Mouse (Mus musculus): Measurements from ENCODE around the gene Aqp5. TPM values are rescaled to one million over a fixed set of nuclear protein-coding genes. Genes with fewer than 3 reads are reported as not detected.

The Aqp5 gene
- polyA plus RNA-seq, 1 experiment from 2014 or later: not detected

DNA sequence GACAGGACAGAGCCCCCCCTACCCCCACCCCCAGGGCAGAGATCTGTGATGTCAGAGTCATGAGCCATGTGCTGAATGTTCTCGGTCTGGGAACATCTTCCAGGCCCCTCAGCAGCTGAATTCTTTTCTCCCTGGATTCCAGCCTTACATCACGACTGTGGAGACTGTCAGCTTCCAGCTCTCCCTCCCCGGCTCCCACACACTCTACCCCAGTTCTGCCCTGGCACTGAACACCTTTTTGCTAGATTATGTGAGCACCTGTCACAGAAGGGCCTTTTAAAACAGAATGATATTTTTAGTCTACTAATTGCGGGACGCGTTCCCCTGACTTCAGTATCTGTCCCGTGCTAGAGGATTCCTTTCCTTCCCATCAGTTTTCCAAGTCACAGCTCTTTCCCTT lies 21.0 kb downstream of the Aqp5 start:
- H3K4me3 ChIP-seq (ENCODE audit: low read depth, low read length): no peak overlapping the region
- no peaks in the 10 kb centered on the region for H3K36me3 ChIP-seq (ENCODE audit: control insufficient read depth, insufficient read depth, low read length)
- WGBS: 75% methylated on average over 7 of the region's 7 CpGs
- no peak overlapping the region for H3K4me2 ChIP-seq (ENCODE audit: low read depth, severe bottlenecking)
- H3K9me3 ChIP-seq (ENCODE audit: control insufficient read depth, low read length): no peaks in the 10 kb centered on the region
- DNase-seq (ENCODE audit: low spot score) (no peak), ATAC-seq (ENCODE audit: insufficient number of reproducible peaks, low FRiP score, low TSS enrichment, low read depth) (no peak)
- peaks cover 20% of the 10 kb centered on the region for H3K4me1 ChIP-seq (ENCODE audit: control insufficient read depth, insufficient read depth, low read length)
- H3K27me3 ChIP-seq (ENCODE audit: control insufficient read depth, insufficient read depth, low read length): no peaks in the 10 kb centered on the region
- H3K9ac ChIP-seq (ENCODE audit: low read length): no peak overlapping the region
- no peak overlapping the region for H3K27ac ChIP-seq (replicated peaks; ENCODE audit: low read depth, low read length)

DNA sequence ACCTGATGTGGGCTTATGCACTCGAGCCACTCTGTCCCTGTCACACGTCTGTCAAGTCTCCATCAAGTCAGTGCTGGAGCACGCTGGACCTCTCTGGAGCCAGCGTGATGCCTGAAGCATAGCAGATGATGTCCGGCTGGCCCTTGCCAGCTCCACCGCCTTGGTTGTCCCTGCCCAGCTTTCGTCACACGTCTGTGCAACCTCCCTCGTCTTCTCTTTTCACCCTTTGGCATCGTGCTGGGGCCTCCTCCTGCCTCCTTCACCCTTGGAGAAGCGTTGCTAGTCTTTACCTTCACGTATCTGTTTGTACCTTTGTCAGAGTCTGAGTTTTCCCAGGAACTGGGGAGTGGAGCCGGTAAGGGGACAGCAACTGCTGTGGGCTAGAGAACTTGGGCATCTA lies 23.7 kb downstream of the Aqp5 start:
- no peak overlapping the region for H3K27ac ChIP-seq (replicated peaks; ENCODE audit: low read depth, low read length)
- no peak overlapping the region for H3K4me3 ChIP-seq (ENCODE audit: low read depth, low read length)
- H3K36me3 ChIP-seq (ENCODE audit: control insufficient read depth, insufficient read depth, low read length): no peaks in the 10 kb centered on the region
- WGBS: 80% methylated on average over 13 of the region's 13 CpGs
- ATAC-seq (ENCODE audit: insufficient number of reproducible peaks, low FRiP score, low TSS enrichment, low read depth) (no peak), DNase-seq (ENCODE audit: low spot score) (no peak)
- H3K9ac ChIP-seq (ENCODE audit: low read length): no peak overlapping the region
- H3K4me1 ChIP-seq (ENCODE audit: control insufficient read depth, insufficient read depth, low read length): 0 out of 2 replicates have a peak, but pooled peaks cover under 1% of the 10 kb centered on the region
- no peaks in the 10 kb centered on the region for H3K9me3 ChIP-seq (ENCODE audit: control insufficient read depth, low read length)
- H3K27me3 ChIP-seq (ENCODE audit: control insufficient read depth, insufficient read depth, low read length): no peaks in the 10 kb centered on the region
- H3K4me2 ChIP-seq (ENCODE audit: low read depth, severe bottlenecking): no peak overlapping the region

DNA sequence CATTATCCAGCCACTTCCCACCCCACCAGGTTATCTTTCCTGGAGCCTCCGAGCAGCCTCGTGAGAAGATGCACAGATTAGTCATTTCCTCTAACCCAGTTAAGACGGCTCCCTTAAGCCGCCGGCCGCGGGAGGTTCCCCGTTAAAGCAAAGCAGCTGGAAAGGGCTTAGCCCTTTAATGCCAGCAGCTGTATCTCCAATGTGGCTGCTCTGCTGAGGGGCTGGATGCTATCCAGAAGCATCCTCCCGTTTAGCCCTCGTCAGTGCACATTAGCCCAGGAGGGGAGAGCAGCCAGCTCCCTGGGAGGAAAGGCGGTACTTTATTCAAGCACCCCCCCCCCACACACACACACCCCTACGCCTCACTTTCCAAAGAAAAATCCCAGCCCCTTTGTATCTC lies 24.2 kb downstream of the Aqp5 start:
- Histone ChIP-seq H3K27me3 (ENCODE audit: control insufficient read depth, insufficient read depth, low read length) (no peaks in the 10 kb centered on the region), H3K4me2 (ENCODE audit: low read depth, severe bottlenecking) (no peak overlapping the region), H3K4me3 (ENCODE audit: low read depth, low read length) (no peak overlapping the region), H3K36me3 (ENCODE audit: control insufficient read depth, insufficient read depth, low read length) (no peaks in the 10 kb centered on the region), H3K27ac (replicated peaks; ENCODE audit: low read depth, low read length) (no peak overlapping the region), H3K4me1 (ENCODE audit: control insufficient read depth, insufficient read depth, low read length) (no peaks in the 10 kb centered on the region), H3K9ac (ENCODE audit: low read length) (no peak overlapping the region), H3K9me3 (ENCODE audit: control insufficient read depth, low read length) (no peaks in the 10 kb centered on the region)
- ATAC-seq (ENCODE audit: insufficient number of reproducible peaks, low FRiP score, low TSS enrichment, low read depth) (no peak), DNase-seq (ENCODE audit: low spot score) (peak; percentile 50)
- WGBS: 10% methylated on average over 12 of the region's 12 CpGs

DNA sequence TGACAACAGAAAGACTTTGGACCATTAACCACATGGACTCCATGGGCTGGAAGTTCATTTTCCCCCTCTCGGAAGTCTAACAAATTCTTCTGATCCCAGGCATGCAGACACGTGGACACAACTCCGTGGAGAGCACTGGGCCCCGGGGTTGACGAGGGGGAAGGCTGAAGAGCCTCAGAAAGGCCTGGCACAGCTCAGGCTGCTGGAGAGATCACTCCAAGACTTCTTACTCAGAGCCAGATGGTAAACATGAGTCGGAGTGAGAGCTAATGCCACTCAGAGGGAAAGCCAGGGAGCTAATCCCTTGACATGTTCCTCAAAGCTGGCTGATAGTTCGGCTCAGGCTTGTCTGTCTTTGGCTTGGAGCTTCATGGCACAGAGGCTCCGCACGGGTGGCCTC lies 24.7 kb downstream of the Aqp5 start:
- Histone ChIP-seq H3K36me3 (ENCODE audit: control insufficient read depth, insufficient read depth, low read length) (no peaks in the 10 kb centered on the region), H3K4me1 (ENCODE audit: control insufficient read depth, insufficient read depth, low read length) (no peaks in the 10 kb centered on the region), H3K4me2 (ENCODE audit: low read depth, severe bottlenecking) (no peak overlapping the region), H3K9me3 (ENCODE audit: control insufficient read depth, low read length) (no peaks in the 10 kb centered on the region), H3K9ac (ENCODE audit: low read length) (no peak overlapping the region), H3K27me3 (ENCODE audit: control insufficient read depth, insufficient read depth, low read length) (no peaks in the 10 kb centered on the region), H3K4me3 (ENCODE audit: low read depth, low read length) (no peak overlapping the region), H3K27ac (replicated peaks; ENCODE audit: low read depth, low read length) (no peak overlapping the region)
- ATAC-seq (ENCODE audit: insufficient number of reproducible peaks, low FRiP score, low TSS enrichment, low read depth) (no peak), DNase-seq (ENCODE audit: low spot score) (no peak)
- WGBS: 57% methylated on average over 9 of the region's 9 CpGs

DNA sequence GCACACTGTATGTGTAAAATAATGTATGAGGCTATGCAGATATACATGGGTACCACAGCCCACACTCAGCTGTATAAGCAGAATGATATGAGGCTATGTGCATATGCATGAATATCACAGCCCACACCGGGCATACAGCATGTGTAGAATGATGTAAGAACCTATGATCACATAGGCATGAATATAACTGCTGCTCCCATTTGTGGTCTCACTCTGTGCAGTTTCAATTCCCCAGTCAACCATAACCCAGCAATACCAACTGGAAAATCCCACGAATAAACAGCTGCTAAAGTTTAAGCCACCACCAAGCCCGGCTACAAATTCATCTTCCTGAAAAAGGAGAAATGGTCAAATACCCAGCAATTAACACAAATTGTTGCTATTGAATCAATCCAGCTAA lies 28.0 kb downstream of the Aqp5 start:
- Histone ChIP-seq H3K9me3 (ENCODE audit: control insufficient read depth, low read length) (no peaks in the 10 kb centered on the region), H3K27ac (replicated peaks; ENCODE audit: low read depth, low read length) (no peak overlapping the region), H3K9ac (ENCODE audit: low read length) (no peak overlapping the region), H3K4me1 (ENCODE audit: control insufficient read depth, insufficient read depth, low read length) (no peaks in the 10 kb centered on the region), H3K4me2 (ENCODE audit: low read depth, severe bottlenecking) (no peak overlapping the region), H3K4me3 (ENCODE audit: low read depth, low read length) (no peak overlapping the region), H3K36me3 (ENCODE audit: control insufficient read depth, insufficient read depth, low read length) (peaks cover 7% of the 10 kb centered on the region), H3K27me3 (ENCODE audit: control insufficient read depth, insufficient read depth, low read length) (no peaks in the 10 kb centered on the region)
- 96% methylated on average over 3 of the region's 3 CpGs for WGBS
- DNase-seq (ENCODE audit: low spot score) (no peak), ATAC-seq (ENCODE audit: insufficient number of reproducible peaks, low FRiP score, low TSS enrichment, low read depth) (no peak)

DNA sequence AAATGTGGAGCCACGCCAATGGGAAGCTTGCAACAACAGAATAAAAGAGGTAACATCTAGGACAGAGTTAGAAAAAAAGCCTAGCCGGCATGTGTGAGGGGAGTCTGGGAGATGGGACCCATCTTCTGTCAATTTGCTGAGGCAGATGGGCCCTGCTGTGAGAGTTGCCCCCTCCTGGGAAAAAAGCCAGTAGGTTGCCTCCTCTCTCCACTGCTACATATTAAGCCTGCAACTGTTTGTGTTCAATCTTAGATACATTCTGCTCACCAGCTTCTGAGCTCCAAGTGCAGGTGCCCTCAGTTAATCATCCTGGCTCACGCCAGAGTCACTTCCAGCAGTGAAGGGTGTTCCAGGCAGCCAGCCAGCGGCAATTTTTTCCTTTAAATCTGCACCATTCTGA lies 29.2 kb downstream of the Aqp5 start:
- Histone ChIP-seq H3K9me3 (ENCODE audit: control insufficient read depth, low read length) (no peaks in the 10 kb centered on the region), H3K4me3 (ENCODE audit: low read depth, low read length) (no peak overlapping the region), H3K9ac (ENCODE audit: low read length) (no peak overlapping the region), H3K27ac (replicated peaks; ENCODE audit: low read depth, low read length) (no peak overlapping the region), H3K36me3 (ENCODE audit: control insufficient read depth, insufficient read depth, low read length) (peaks cover 9% of the 10 kb centered on the region), H3K4me2 (ENCODE audit: low read depth, severe bottlenecking) (no peak overlapping the region), H3K4me1 (ENCODE audit: control insufficient read depth, insufficient read depth, low read length) (no peaks in the 10 kb centered on the region), H3K27me3 (ENCODE audit: control insufficient read depth, insufficient read depth, low read length) (no peaks in the 10 kb centered on the region)
- ATAC-seq (ENCODE audit: insufficient number of reproducible peaks, low FRiP score, low TSS enrichment, low read depth) (no peak), DNase-seq (ENCODE audit: low spot score) (no peak)
- WGBS: 85% methylated on average over 4 of the region's 4 CpGs

DNA sequence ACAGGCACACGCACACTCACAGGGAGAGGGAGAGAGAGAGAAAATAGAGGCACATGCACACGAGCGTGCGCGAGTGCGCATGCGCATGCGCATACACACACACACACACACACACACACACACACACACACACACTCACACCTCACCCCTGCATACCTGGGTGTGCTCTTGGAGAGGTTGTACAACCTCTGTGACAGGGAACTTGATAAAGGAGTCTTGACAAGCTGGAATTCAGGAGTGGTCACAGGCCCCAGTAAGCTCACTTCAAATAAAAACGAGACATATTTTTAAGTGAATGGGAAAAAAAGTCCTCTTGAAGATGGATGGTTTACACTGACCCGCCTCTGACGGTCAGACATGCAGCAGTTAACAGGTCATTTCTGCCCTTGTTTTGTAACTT lies 31.5 kb downstream of the Aqp5 start:
- H3K4me3 ChIP-seq (ENCODE audit: low read depth, low read length): no peak overlapping the region
- H3K27me3 ChIP-seq (ENCODE audit: control insufficient read depth, insufficient read depth, low read length): no peaks in the 10 kb centered on the region
- H3K27ac ChIP-seq (replicated peaks; ENCODE audit: low read depth, low read length): no peak overlapping the region
- no peaks in the 10 kb centered on the region for H3K9me3 ChIP-seq (ENCODE audit: control insufficient read depth, low read length)
- no peak overlapping the region for H3K9ac ChIP-seq (ENCODE audit: low read length)
- H3K36me3 ChIP-seq (ENCODE audit: control insufficient read depth, insufficient read depth, low read length): peaks cover 26% of the 10 kb centered on the region
- H3K4me1 ChIP-seq (ENCODE audit: control insufficient read depth, insufficient read depth, low read length): no peaks in the 10 kb centered on the region
- no peak overlapping the region for H3K4me2 ChIP-seq (ENCODE audit: low read depth, severe bottlenecking)
- 95% methylated on average over 11 of the region's 11 CpGs for WGBS
- no peak for DNase-seq (ENCODE audit: low spot score)
- no peak for ATAC-seq (ENCODE audit: insufficient number of reproducible peaks, low FRiP score, low TSS enrichment, low read depth)

DNA sequence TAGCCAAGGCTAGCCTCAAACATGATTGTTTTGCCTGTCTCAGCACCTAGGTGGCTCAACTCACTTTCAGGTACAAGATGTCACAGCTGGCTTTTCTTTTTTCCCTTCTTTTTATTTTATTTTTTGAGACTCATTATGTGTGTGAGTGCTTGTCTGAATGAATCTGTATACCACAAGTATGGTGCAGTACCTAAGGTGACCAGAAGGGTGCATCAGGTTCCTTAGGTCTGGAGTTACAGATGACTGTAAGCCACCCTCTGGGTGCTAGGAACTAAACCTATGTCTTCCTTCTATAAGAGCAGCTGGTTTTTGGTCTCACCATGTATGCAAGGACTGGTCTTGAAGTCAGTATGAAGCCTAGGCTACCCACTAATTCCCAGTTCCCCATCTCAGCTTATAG lies 41.0 kb downstream of the Aqp5 start:
- Histone ChIP-seq H3K27me3 (ENCODE audit: control insufficient read depth, insufficient read depth, low read length) (no peaks in the 10 kb centered on the region), H3K9me3 (ENCODE audit: control insufficient read depth, low read length) (no peaks in the 10 kb centered on the region), H3K9ac (ENCODE audit: low read length) (no peak overlapping the region), H3K27ac (replicated peaks; ENCODE audit: low read depth, low read length) (no peak overlapping the region), H3K4me2 (ENCODE audit: low read depth, severe bottlenecking) (no peak overlapping the region), H3K4me3 (ENCODE audit: low read depth, low read length) (no peak overlapping the region), H3K4me1 (ENCODE audit: control insufficient read depth, insufficient read depth, low read length) (no peaks in the 10 kb centered on the region), H3K36me3 (ENCODE audit: control insufficient read depth, insufficient read depth, low read length) (peaks cover 46% of the 10 kb centered on the region)
- DNase-seq (ENCODE audit: low spot score) (no peak), ATAC-seq (ENCODE audit: insufficient number of reproducible peaks, low FRiP score, low TSS enrichment, low read depth) (no peak)

DNA sequence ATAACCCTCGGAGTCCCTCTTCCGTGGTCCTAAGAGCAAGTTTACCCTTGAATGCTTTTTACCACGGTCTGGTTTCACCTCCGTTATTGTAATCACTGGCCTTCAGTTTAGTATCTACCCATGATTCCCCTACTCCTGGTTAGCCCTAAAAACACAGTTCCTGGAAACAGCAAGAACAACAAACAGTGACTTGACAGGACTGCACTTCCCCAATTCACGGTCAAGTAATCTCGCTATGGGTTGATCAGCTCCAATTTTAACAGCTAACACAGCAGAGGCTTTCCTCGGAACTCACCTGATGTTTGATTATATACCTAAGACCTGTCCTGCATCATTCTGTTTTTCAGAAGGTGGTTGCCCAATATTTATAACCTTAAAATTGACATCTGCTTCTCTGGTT lies 44.1 kb downstream of the Aqp5 start:
- no peak overlapping the region for H3K27ac ChIP-seq (replicated peaks; ENCODE audit: low read depth, low read length)
- WGBS: 90% methylated on average over 7 of the region's 7 CpGs
- H3K4me2 ChIP-seq (ENCODE audit: low read depth, severe bottlenecking): no peak overlapping the region
- no peaks in the 10 kb centered on the region for H3K9me3 ChIP-seq (ENCODE audit: control insufficient read depth, low read length)
- peaks cover 42% of the 10 kb centered on the region for H3K36me3 ChIP-seq (ENCODE audit: control insufficient read depth, insufficient read depth, low read length)
- no peak overlapping the region for H3K9ac ChIP-seq (ENCODE audit: low read length)
- no peaks in the 10 kb centered on the region for H3K27me3 ChIP-seq (ENCODE audit: control insufficient read depth, insufficient read depth, low read length)
- no peak for DNase-seq (ENCODE audit: low spot score)
- no peak overlapping the region for H3K4me3 ChIP-seq (ENCODE audit: low read depth, low read length)
- H3K4me1 ChIP-seq (ENCODE audit: control insufficient read depth, insufficient read depth, low read length): no peaks in the 10 kb centered on the region
- no peak for ATAC-seq (ENCODE audit: insufficient number of reproducible peaks, low FRiP score, low TSS enrichment, low read depth)
